Mouse (Mus musculus): ENCODE data around the gene Utrn. TPM values are rescaled to one million over a fixed set of nuclear protein-coding genes. Genes with fewer than 3 reads are reported as not detected.

Gene Utrn
- total RNA-seq, 2 experiments from 2014 or later, result 68.5 to 96.0 TPM

DNA sequence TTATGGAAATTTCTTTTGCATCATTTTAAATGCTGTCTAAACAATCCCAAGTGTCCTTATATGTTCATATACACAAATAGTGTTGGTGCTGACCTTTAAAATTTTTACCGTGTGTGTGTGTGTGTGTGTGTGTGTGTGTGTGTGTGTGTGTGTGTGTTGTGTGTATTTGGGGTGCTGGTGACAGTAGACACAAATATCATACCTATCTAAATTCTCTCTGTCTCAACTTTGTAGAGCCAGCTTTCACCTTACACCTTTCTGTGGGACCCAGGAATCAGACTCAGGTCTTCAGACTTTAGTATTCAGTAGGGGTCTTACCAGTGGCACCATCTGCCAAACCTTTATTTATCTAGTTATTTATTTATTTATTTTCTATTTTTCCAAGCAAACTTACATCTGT is 681 bp upstream of the Utrn start:
- no peak for DNase-seq

DNA sequence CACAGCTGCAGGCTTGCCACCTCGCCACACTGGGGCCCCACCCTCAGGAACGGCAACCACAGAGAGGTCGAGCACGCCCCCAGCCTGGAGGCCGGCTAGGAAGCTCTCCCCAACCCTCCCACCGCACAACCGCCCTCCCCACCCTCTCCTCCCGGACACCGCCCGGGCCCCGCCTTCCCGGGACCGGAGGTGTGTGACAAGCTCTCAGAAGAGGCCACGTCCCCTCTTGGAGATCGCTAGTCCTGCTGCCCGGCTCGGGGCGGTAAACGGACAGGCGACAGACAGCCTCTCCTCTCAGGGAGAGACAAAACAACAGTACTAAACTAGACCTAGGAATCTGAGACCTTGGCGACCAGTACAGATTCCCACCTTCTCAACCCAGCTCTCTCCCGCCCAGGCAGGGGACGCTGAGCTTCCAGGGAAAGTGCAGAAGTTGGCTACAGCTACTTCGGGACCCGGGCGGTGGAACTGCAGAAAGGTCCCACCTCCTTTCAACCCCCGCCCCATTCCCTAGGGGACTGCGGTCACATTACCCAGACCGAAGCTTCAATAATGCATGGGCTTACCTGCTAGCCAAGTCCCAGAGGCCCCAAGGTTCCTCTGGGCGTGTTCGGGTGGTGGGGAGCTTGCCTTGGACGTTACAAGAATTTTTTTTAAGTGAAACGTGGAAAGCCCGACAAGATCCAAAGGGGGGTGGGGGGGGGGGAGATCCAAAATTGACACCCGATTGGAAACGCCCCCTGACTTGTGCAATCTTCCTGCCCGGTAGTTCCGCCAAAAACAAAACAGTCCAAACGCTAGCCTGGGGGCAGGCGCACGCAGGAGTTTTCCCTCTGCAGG is 756 bp downstream of the Utrn start:
- peak; percentile 89 for DNase-seq

GRCm38 (mm10) chr10:12867733-12868188 is 1.4 kb downstream of the Utrn start:
- no peak for DNase-seq

- DNase-seq, result peak; percentile 61
Measured at GRCm38 (mm10) chr10:12866971-12867732, 2.0 kb downstream of the Utrn start.

GRCm38 (mm10) chr10:12865201-12865600 is 4.0 kb downstream of the Utrn start:
- peak; percentile 64 for DNase-seq

GRCm38 (mm10) chr10:12863581-12863980 is 5.6 kb downstream of the Utrn start:
- no peak for DNase-seq

DNA sequence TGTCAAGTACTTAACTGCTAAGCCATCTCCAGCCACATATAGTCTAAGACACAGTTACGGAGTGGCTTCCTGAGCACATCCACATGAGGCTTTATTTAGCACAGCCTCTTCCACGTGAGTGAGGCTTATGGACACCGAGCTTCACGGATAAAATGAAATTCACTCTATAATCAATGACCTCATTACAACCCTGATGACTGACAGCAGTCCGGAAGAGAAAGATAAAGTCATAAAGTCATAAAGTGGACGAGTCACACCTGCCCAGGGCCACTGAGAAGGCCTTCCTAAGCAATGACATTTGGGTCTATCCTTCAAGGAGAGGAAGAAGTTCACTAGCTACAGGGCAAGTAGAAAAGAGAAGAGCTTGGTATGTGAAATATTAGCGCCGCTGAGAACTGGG is 7.1 kb downstream of the Utrn start:
- DNase-seq, result no peak

DNA sequence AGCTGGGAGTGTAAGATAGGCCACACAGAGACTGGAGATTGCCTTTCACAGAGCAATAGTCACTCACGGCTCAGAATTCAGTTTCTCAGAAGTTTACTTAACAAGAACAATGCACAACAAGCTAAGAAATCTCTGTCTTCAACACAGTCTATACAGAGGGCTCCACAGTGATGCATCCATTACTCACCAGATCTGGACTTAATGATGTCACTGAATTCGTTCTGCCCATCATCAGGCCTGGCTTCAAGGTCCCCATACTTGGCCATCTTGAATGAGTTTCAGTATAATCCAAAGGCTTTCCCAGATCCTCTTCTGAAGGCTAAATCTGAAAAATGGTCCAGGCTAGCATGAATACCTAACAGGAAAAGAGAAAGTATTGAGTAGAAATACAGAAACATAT is 7.8 kb downstream of the Utrn start:
- no peak for DNase-seq

GRCm38 (mm10) chr10:12860765-12861164 is 8.4 kb downstream of the Utrn start:
- DNase-seq, result no peak

DNA sequence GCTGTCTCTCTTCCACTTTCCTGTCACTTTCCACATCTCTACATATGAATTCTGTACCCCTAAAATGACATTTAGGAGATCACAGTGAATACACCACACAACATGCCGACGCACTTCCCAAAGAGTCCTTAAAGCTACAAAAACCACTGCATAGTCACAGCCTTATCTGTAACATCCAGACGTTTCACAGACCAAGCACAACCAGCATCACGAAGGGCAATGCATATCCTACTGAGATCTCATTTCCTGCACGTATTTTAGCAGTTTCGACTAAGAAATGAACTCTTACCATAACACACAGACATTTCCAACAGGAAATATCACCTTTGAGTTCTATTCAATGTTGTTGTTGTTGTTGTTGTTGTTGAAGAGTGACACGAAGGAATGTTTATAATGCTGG is 8.8 kb downstream of the Utrn start:
- no peak for DNase-seq

DNA sequence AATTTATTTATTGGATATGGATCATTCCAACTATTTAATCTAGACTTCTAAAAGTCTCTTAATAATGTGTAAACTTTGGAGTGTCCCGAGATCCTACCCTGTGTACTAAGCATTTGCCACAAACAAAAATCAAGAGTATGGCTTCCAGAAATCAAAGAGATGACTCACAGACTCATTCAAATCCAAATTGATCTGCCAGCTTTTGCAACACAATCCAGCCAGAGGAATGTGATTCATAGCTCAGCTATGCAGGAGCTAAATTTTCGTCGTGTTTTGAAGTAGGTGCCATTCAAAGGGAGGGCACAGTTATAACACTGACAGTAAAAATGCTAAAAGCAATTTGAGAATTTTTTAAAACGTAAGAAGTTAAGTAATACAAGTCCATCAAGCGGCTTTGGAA is 11.1 kb downstream of the Utrn start:
- no peak for DNase-seq

- DNase-seq, result peak; percentile 80
Measured at GRCm38 (mm10) chr10:12854298-12854697, 14.9 kb downstream of the Utrn start.

GRCm38 (mm10) chr10:12853776-12854175 is 15.4 kb downstream of the Utrn start:
- peak; percentile 67 for DNase-seq

DNA sequence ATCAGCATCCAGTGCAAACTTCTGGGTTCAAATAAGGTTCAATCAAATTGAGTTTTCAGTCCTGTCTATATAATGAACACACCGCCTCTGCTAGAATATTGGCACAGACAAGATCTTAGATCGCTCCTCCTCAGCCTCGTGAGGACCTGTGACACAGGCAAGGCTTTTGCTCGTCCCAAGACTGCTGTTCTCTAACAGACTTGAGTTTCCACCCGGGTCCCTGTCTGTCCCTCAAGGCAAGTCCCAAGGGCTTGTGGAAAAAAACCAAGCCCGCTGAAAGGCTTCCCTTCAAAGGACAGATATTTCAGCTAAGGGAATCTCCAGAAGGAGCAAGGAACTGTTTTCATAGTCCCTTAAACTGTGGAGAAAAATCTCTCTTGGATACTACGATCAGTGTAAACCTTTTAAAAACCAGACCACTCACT is 16.0 kb downstream of the Utrn start:
- DNase-seq, result peak; percentile 39

- DNase-seq, result peak; percentile 30
Measured at GRCm38 (mm10) chr10:12852416-12853195, 16.6 kb downstream of the Utrn start.

GRCm38 (mm10) chr10:12850781-12851471 is 18.2 kb downstream of the Utrn start:
- no peak for DNase-seq

GRCm38 (mm10) chr10:12848322-12849108 is 20.6 kb downstream of the Utrn start:
- DNase-seq, result no peak

GRCm38 (mm10) chr10:12842543-12842942 is 26.6 kb downstream of the Utrn start:
- DNase-seq, result no peak

DNA sequence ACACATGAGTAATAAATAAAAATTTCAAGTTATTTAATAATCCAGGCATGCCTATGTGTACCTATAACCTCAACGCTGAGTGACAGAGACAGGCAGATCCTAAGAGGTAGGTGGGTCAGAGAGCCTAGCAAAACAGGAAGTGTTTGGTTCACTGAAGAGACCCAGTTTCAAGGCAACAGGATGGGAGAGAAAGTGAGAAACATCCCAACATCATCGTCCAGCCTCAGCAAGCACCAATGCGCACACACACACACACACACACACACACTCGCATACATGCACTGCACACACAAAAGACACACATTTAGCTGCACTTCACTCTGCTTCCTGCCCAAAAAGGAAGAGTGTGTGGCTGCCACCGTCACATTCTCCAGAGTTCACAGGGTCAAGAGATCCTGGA is 27.7 kb downstream of the Utrn start:
- DNase-seq, result no peak

GRCm38 (mm10) chr10:12837636-12838035 is 31.5 kb downstream of the Utrn start:
- peak; percentile 57 for DNase-seq
